Mouse (Mus musculus) limb, embryonic 10.5 days (tissue): ENCODE results near the gene Gprc6a. TPM values are rescaled to one million over a fixed set of nuclear protein-coding genes. Genes with fewer than 3 reads are reported as not detected.

Experiments used
- DNase-seq: peaks from one replicate; pipeline ENCODE4 v3.0.0-alpha.2; 2017; ENCODE audit warnings: low spot score
- H3K27ac ChIP-seq: fragments of 300-500 bp; sonication (generic); 2 replicates; pipeline ENCODE4 v1.5.1; 2016; ENCODE audit warnings: mild to moderate bottlenecking
- H3K27me3 ChIP-seq: fragments of 300-500 bp; sonication (generic); 2 replicates; pipeline ENCODE4 v1.6.1; 2016; ENCODE audit warnings: low read depth, mild to moderate bottlenecking; ENCODE audit not compliant: poor library complexity, severe bottlenecking
- H3K36me3 ChIP-seq: fragments of 300-500 bp; sonication (generic); 2 replicates; pipeline ENCODE4 v1.6.1; 2016; ENCODE audit warnings: mild to moderate bottlenecking, moderate library complexity
- H3K4me1 ChIP-seq: fragments of 300-500 bp; sonication (generic); 2 replicates; pipeline ENCODE4 v1.6.1; 2016
- H3K4me3 ChIP-seq: fragments of 300-500 bp; sonication (generic); 2 replicates; pipeline ENCODE4 v1.5.1; 2016; ENCODE audit warnings: mild to moderate bottlenecking, moderate library complexity
- H3K9me3 ChIP-seq: fragments of 300-500 bp; sonication (generic); replicated peaks from 2 replicates; pipeline ENCODE4 v1.6.1; 2016; ENCODE audit warnings: mild to moderate bottlenecking
- WGBS: fragments of 180-500 bp; shearing (Covaris S2); methylation state at CpG from one replicate; pipeline ENCODE4 v1.1.7; 2016; 5-methylcytosine and 5-hydroxymethylcytosine counted together
- polyA plus RNA-seq: library from polyadenylated mRNA; unstranded; fragments of >200 nt; fragmentation: Nextera tagmentation; extraction: Ambion mirVana; gene quantifications from 2 replicates; pipeline ENCODE4 v1.2.1, GENCODE M21; 2016

Gprc6a gene
- not detected in 2 replicates for polyA plus RNA-seq

- 89% methylated on average over 8 of the region's 8 CpGs for WGBS
- DNase-seq: no peak
- no peaks in the 10 kb centered on the region for H3K27me3 ChIP-seq
- no peaks in the 10 kb centered on the region for H3K9me3 ChIP-seq
- H3K4me3 ChIP-seq: no peak within 1 kb of the TSS
- no peaks in the 10 kb centered on the region for H3K36me3 ChIP-seq
- H3K4me1 ChIP-seq: no peaks in the 10 kb centered on the region
- H3K27ac ChIP-seq: no peak within 1 kb of the TSS
Measured at GRCm38 (mm10) chr10:51631411-51632136, at the start of gene Gprc6a. Gprc6a (minus strand) TSS chr10:51631461.

- DNase-seq: peak; percentile 32
- H3K36me3 ChIP-seq: no peaks in the 10 kb centered on the region
Measured at GRCm38 (mm10) chr10:51678251-51678639, 47.0 kb upstream of the Gprc6a start.

GRCm38 (mm10) chr10:51677548-51678250 is 46.4 kb upstream of the Gprc6a start, which contains the start of gene Rfx6:
Rfx6 (plus strand) TSS chr10:51677756.
- peak; percentile 50 for DNase-seq

More at GRCm38 (mm10) chr10:51678251-51678639, 47.0 kb upstream of the Gprc6a start:
- Histone ChIP-seq H3K27ac (no peak overlapping the region), H3K4me3 (peak overlapping the region; percentile 52), H3K9me3 (no peaks in the 10 kb centered on the region), H3K4me1 (peaks cover 10% of the 10 kb centered on the region), H3K27me3 (peaks cover 40% of the 10 kb centered on the region)
- 8% methylated on average over 10 of the region's 10 CpGs for WGBS

GRCm38 (mm10) chr10:51672082-51672779 is 41.0 kb upstream of the Gprc6a start:
- H3K9me3 ChIP-seq: no peaks in the 10 kb centered on the region
- H3K36me3 ChIP-seq: no peaks in the 10 kb centered on the region
- no peak for DNase-seq
- H3K27ac ChIP-seq: no peak overlapping the region
- WGBS: 52% methylated on average over 1 of the region's 1 CpGs
- no peaks in the 10 kb centered on the region for H3K4me1 ChIP-seq
- peaks cover 21% of the 10 kb centered on the region for H3K27me3 ChIP-seq
- no peak overlapping the region for H3K4me3 ChIP-seq

More at GRCm38 (mm10) chr10:51677548-51678250, 46.4 kb upstream of the Gprc6a start, which contains the start of gene Rfx6:
- Histone ChIP-seq H3K27me3 (peaks cover 40% of the 10 kb centered on the region), H3K36me3 (no peaks in the 10 kb centered on the region), H3K4me3 (peak within 1 kb of the TSS; percentile 52), H3K27ac (no peak within 1 kb of the TSS), H3K9me3 (no peaks in the 10 kb centered on the region), H3K4me1 (peaks cover 10% of the 10 kb centered on the region)
- WGBS: under 1% methylated on average over 38 of the region's 38 CpGs

GRCm38 (mm10) chr10:51671583-51671982 is 40.3 kb upstream of the Gprc6a start:
- Histone ChIP-seq H3K36me3 (no peaks in the 10 kb centered on the region), H3K4me3 (no peak overlapping the region), H3K27me3 (peaks cover 14% of the 10 kb centered on the region), H3K9me3 (no peaks in the 10 kb centered on the region), H3K4me1 (no peaks in the 10 kb centered on the region), H3K27ac (no peak overlapping the region)
- WGBS: 88% methylated on average over 4 of the region's 4 CpGs
- DNase-seq: no peak

GRCm38 (mm10) chr10:51669334-51669733 is 38.1 kb upstream of the Gprc6a start:
- no peak for DNase-seq
- Histone ChIP-seq H3K4me1 (no peaks in the 10 kb centered on the region), H3K4me3 (no peak overlapping the region), H3K27me3 (no peaks in the 10 kb centered on the region), H3K36me3 (no peaks in the 10 kb centered on the region), H3K27ac (no peak overlapping the region), H3K9me3 (no peaks in the 10 kb centered on the region)

- 74% methylated on average over 1 of the region's 1 CpGs for WGBS
- no peak for DNase-seq
- Histone ChIP-seq H3K4me3 (no peak overlapping the region), H3K36me3 (no peaks in the 10 kb centered on the region), H3K27ac (no peak overlapping the region), H3K27me3 (no peaks in the 10 kb centered on the region), H3K4me1 (no peaks in the 10 kb centered on the region), H3K9me3 (no peaks in the 10 kb centered on the region)
Measured at GRCm38 (mm10) chr10:51657324-51657723, 26.1 kb upstream of the Gprc6a start.

- 74% methylated on average over 3 of the region's 3 CpGs for WGBS
- Histone ChIP-seq H3K4me3 (no peak overlapping the region), H3K36me3 (no peaks in the 10 kb centered on the region), H3K4me1 (no peaks in the 10 kb centered on the region), H3K27me3 (no peaks in the 10 kb centered on the region), H3K27ac (no peak overlapping the region), H3K9me3 (no peaks in the 10 kb centered on the region)
- DNase-seq: no peak
Measured at GRCm38 (mm10) chr10:51649506-51650221, 18.4 kb upstream of the Gprc6a start.

GRCm38 (mm10) chr10:51621193-51621592 is 10.1 kb downstream of the Gprc6a start:
- no peaks in the 10 kb centered on the region for H3K9me3 ChIP-seq
- no peaks in the 10 kb centered on the region for H3K4me1 ChIP-seq
- DNase-seq: no peak
- no peaks in the 10 kb centered on the region for H3K27me3 ChIP-seq
- no peak overlapping the region for H3K4me3 ChIP-seq
- no peaks in the 10 kb centered on the region for H3K36me3 ChIP-seq
- H3K27ac ChIP-seq: no peak overlapping the region
- WGBS: 90% methylated on average over 3 of the region's 3 CpGs

- Histone ChIP-seq H3K27me3 (no peaks in the 10 kb centered on the region), H3K27ac (no peak overlapping the region), H3K4me1 (no peaks in the 10 kb centered on the region), H3K9me3 (no peaks in the 10 kb centered on the region), H3K4me3 (no peak overlapping the region), H3K36me3 (no peaks in the 10 kb centered on the region)
- WGBS: 85% methylated on average over 7 of the region's 7 CpGs
- DNase-seq: no peak
Measured at GRCm38 (mm10) chr10:51620126-51620525, 11.1 kb downstream of the Gprc6a start.

GRCm38 (mm10) chr10:51618538-51618937 is 12.7 kb downstream of the Gprc6a start:
- H3K27me3 ChIP-seq: no peaks in the 10 kb centered on the region
- H3K36me3 ChIP-seq: no peaks in the 10 kb centered on the region
- no peak for DNase-seq
- H3K4me1 ChIP-seq: no peaks in the 10 kb centered on the region
- H3K27ac ChIP-seq: no peak overlapping the region
- no peaks in the 10 kb centered on the region for H3K9me3 ChIP-seq
- WGBS: 84% methylated on average over 2 of the region's 2 CpGs
- no peak overlapping the region for H3K4me3 ChIP-seq

- Histone ChIP-seq H3K27ac (no peak overlapping the region), H3K4me3 (no peak overlapping the region), H3K4me1 (no peaks in the 10 kb centered on the region), H3K9me3 (no peaks in the 10 kb centered on the region), H3K36me3 (no peaks in the 10 kb centered on the region), H3K27me3 (no peaks in the 10 kb centered on the region)
- WGBS: 75% methylated on average over 11 of the region's 11 CpGs
- no peak for DNase-seq
Measured at GRCm38 (mm10) chr10:51614826-51615590, 16.3 kb downstream of the Gprc6a start.
